Mouse (Mus musculus) cortical plate, adult 2 months (tissue): Measurements from ENCODE around the gene Arl13a.

Experiments
- CTCF ChIP-seq: fragments of 200-500 bp; IDR thresholded peaks from 2 replicates; pipeline ENCODE4 v1.5.1; 2011; ENCODE audit warnings: mild to moderate bottlenecking, control low read depth, low read length; ENCODE audit not compliant: insufficient read depth; ENCODE audit errors: extremely low read depth
- POLR2A ChIP-seq: fragments of 200-500 bp; IDR thresholded peaks from 2 replicates; pipeline ENCODE4 v1.6.1; 2011; ENCODE audit warnings: mild to moderate bottlenecking, low read length, control low read depth; ENCODE audit not compliant: insufficient read depth; ENCODE audit errors: extremely low read depth

- no peak for TF ChIP-seq CTCF
- no peak for TF ChIP-seq POLR2A
These were observed 23.9 kb downstream of the Arl13a start for GRCm38 (mm10) chrX:134211151-134211642.
